Mouse (Mus musculus): ENCODE results near the gene Aldh1a1. TPM values are rescaled to one million over a fixed set of nuclear protein-coding genes. Genes with fewer than 3 reads are reported as not detected.
"Not testable (repeated sequence)": the region's sequence is repeated elsewhere in the genome, so short reads cannot be mapped to it uniquely, and the experiment has no call there.

Gene Aldh1a1
- polyA plus RNA-seq, 1 experiment from 2014 or later, result 2.8 TPM

DNA sequence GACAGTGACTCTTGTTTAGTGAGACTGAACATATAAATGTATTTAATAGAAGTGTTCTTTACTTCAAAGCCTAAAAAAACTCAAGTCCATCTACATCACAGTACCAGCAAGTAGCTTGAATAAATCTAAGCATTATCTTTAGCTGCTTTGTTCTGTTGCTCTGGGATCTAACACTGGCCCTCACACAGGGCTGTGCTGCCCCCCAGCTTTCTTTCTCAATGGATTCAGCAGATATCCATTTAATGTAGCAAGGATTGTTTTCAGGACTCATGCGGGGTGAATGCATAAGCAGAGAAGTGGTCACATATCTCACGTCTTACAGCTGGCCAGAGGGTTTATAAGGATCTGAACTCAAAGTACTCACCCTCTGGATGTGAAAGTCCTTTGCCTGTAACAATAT lies 129.9 kb downstream of the Aldh1a1 start:
- no peaks in the 10 kb centered on the region for H3K36me3 ChIP-seq (ENCODE audit: control insufficient read depth, insufficient read depth, low read length)
- ATAC-seq (ENCODE audit: insufficient number of reproducible peaks, insufficient read depth, low FRiP score, low read depth), result no peak
- no peak overlapping the region for H3K27ac ChIP-seq (replicated peaks in 1 of 2; ENCODE audit: control insufficient read depth in 1 of 2, insufficient read depth in 1 of 2, low read depth in 2 of 2, low read length in 2 of 2)
- H3K9ac ChIP-seq (ENCODE audit: low read length), result no peak overlapping the region
- H3K9me3 ChIP-seq (ENCODE audit: control insufficient read depth, low read length), result no peaks in the 10 kb centered on the region
- H3K4me1 ChIP-seq (ENCODE audit: control insufficient read depth in 2 of 2, insufficient read depth in 2 of 2, low read length in 2 of 2), result no peaks in the 10 kb centered on the region
- H3K27me3 ChIP-seq (ENCODE audit: control insufficient read depth, insufficient read depth, low read length), result no peaks in the 10 kb centered on the region
- H3K4me3 ChIP-seq (ENCODE audit: control insufficient read depth in 1 of 2, insufficient read depth in 1 of 2, low read depth in 1 of 2, low read length in 2 of 2), result no peak overlapping the region
- no peak overlapping the region for H3K4me2 ChIP-seq (ENCODE audit: low read length)
- 70% methylated on average over 2 of the region's 2 CpGs for WGBS

GRCm38 (mm10) chr19:20623416-20623815 lies 130.9 kb downstream of the Aldh1a1 start:
- H3K4me2 ChIP-seq (ENCODE audit: low read length), result no peak overlapping the region
- no peak overlapping the region for H3K9ac ChIP-seq (ENCODE audit: low read length)
- no peaks in the 10 kb centered on the region for H3K36me3 ChIP-seq (ENCODE audit: control insufficient read depth, insufficient read depth, low read length)
- no peak for ATAC-seq (ENCODE audit: insufficient number of reproducible peaks, insufficient read depth, low FRiP score, low read depth)
- no peak overlapping the region for H3K4me3 ChIP-seq (ENCODE audit: control insufficient read depth in 1 of 2, insufficient read depth in 1 of 2, low read depth in 1 of 2, low read length in 2 of 2)
- no peak overlapping the region for H3K27ac ChIP-seq (replicated peaks in 1 of 2; ENCODE audit: control insufficient read depth in 1 of 2, insufficient read depth in 1 of 2, low read depth in 2 of 2, low read length in 2 of 2)
- no peaks in the 10 kb centered on the region for H3K27me3 ChIP-seq (ENCODE audit: control insufficient read depth, insufficient read depth, low read length)
- 69% methylated on average over 10 of the region's 10 CpGs for WGBS
- H3K4me1 ChIP-seq (ENCODE audit: control insufficient read depth in 2 of 2, insufficient read depth in 2 of 2, low read length in 2 of 2), result no peaks in the 10 kb centered on the region
- H3K9me3 ChIP-seq (ENCODE audit: control insufficient read depth, low read length), result no peaks in the 10 kb centered on the region

- no peaks in the 10 kb centered on the region for H3K27me3 ChIP-seq (ENCODE audit: control insufficient read depth, insufficient read depth, low read length)
- H3K9ac ChIP-seq (ENCODE audit: low read length), result no peak overlapping the region
- no peak overlapping the region for H3K4me2 ChIP-seq (ENCODE audit: low read length)
- no peaks in the 10 kb centered on the region for H3K4me1 ChIP-seq (ENCODE audit: control insufficient read depth in 2 of 2, insufficient read depth in 2 of 2, low read length in 2 of 2)
- H3K4me3 ChIP-seq (ENCODE audit: control insufficient read depth in 1 of 2, insufficient read depth in 1 of 2, low read depth in 1 of 2, low read length in 2 of 2), result no peak overlapping the region
- ATAC-seq (ENCODE audit: insufficient number of reproducible peaks, insufficient read depth, low FRiP score, low read depth), result no peak
- H3K9me3 ChIP-seq (ENCODE audit: control insufficient read depth, low read length), result no peaks in the 10 kb centered on the region
- 55% methylated on average over 1 of the region's 1 CpGs for WGBS
- H3K27ac ChIP-seq (replicated peaks in 1 of 2; ENCODE audit: control insufficient read depth in 1 of 2, insufficient read depth in 1 of 2, low read depth in 2 of 2, low read length in 2 of 2), result no peak overlapping the region
- H3K36me3 ChIP-seq (ENCODE audit: control insufficient read depth, insufficient read depth, low read length), result no peaks in the 10 kb centered on the region
Observed at GRCm38 (mm10) chr19:20631020-20631419, 138.5 kb downstream of the Aldh1a1 start.

- WGBS, result 67% methylated on average over 12 of the region's 12 CpGs
- Histone ChIP-seq H3K36me3 (ENCODE audit: control insufficient read depth, insufficient read depth, low read length) (no peaks in the 10 kb centered on the region), H3K4me3 (ENCODE audit: control insufficient read depth in 1 of 2, insufficient read depth in 1 of 2, low read depth in 1 of 2, low read length in 2 of 2) (no peak overlapping the region), H3K27ac (replicated peaks in 1 of 2; ENCODE audit: control insufficient read depth in 1 of 2, insufficient read depth in 1 of 2, low read depth in 2 of 2, low read length in 2 of 2) (no peak overlapping the region), H3K9ac (ENCODE audit: low read length) (no peak overlapping the region), H3K9me3 (ENCODE audit: control insufficient read depth, low read length) (no peaks in the 10 kb centered on the region), H3K27me3 (ENCODE audit: control insufficient read depth, insufficient read depth, low read length) (no peaks in the 10 kb centered on the region), H3K4me1 (ENCODE audit: control insufficient read depth in 2 of 2, insufficient read depth in 2 of 2, low read length in 2 of 2) (no peaks in the 10 kb centered on the region), H3K4me2 (ENCODE audit: low read length) (no peak overlapping the region)
- no peak for ATAC-seq (ENCODE audit: insufficient number of reproducible peaks, insufficient read depth, low FRiP score, low read depth)
Observed at GRCm38 (mm10) chr19:20633876-20634691, 141.6 kb downstream of the Aldh1a1 start.

- ATAC-seq (ENCODE audit: insufficient number of reproducible peaks, insufficient read depth, low FRiP score, low read depth), result no peak
- WGBS, result 64% methylated on average over 3 of the region's 3 CpGs
Observed at GRCm38 (mm10) chr19:20644346-20644745, 151.8 kb downstream of the Aldh1a1 start.

DNA sequence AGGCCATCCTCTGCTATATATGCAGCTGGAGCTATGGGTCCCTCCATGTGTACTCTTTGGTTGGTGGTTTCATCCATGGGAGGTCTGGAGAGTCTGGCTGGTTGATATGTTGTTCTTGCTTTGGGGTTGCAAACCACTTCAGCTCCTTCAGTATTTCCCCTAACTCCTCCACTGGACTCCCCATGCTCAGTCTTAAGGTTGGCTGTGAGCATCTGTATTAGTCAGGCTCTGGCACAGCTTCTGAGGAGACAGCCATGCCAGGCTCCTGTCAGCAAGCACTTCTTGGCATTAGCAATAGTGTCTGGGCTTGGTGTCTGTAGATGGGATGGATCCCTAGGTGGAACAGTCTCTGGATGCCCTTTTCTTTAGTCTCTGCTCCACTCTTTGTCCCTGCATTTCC lies 155.0 kb downstream of the Aldh1a1 start:
- H3K9me3 ChIP-seq (ENCODE audit: control insufficient read depth, low read length); H3K4me2 ChIP-seq (ENCODE audit: low read length); H3K27ac ChIP-seq (replicated peaks in 1 of 2; ENCODE audit: control insufficient read depth in 1 of 2, insufficient read depth in 1 of 2, low read depth in 2 of 2, low read length in 2 of 2); ATAC-seq (ENCODE audit: insufficient number of reproducible peaks, insufficient read depth, low FRiP score, low read depth); H3K27me3 ChIP-seq (ENCODE audit: control insufficient read depth, insufficient read depth, low read length); H3K4me1 ChIP-seq (ENCODE audit: control insufficient read depth in 2 of 2, insufficient read depth in 2 of 2, low read length in 2 of 2); H3K4me3 ChIP-seq (ENCODE audit: control insufficient read depth in 1 of 2, insufficient read depth in 1 of 2, low read depth in 1 of 2, low read length in 2 of 2); H3K36me3 ChIP-seq (ENCODE audit: control insufficient read depth, insufficient read depth, low read length); H3K9ac ChIP-seq (ENCODE audit: low read length): not testable (repeated sequence)

More at GRCm38 (mm10) chr19:20644346-20644745, 151.8 kb downstream of the Aldh1a1 start:
- Histone ChIP-seq H3K4me3 (ENCODE audit: control insufficient read depth in 1 of 2, insufficient read depth in 1 of 2, low read depth in 1 of 2, low read length in 2 of 2) (no peak overlapping the region), H3K27me3 (ENCODE audit: control insufficient read depth, insufficient read depth, low read length) (no peaks in the 10 kb centered on the region), H3K4me2 (ENCODE audit: low read length) (no peak overlapping the region), H3K27ac (replicated peaks in 1 of 2; ENCODE audit: control insufficient read depth in 1 of 2, insufficient read depth in 1 of 2, low read depth in 2 of 2, low read length in 2 of 2) (no peak overlapping the region), H3K4me1 (ENCODE audit: control insufficient read depth in 2 of 2, insufficient read depth in 2 of 2, low read length in 2 of 2) (no peaks in the 10 kb centered on the region), H3K9me3 (ENCODE audit: control insufficient read depth, low read length) (no peaks in the 10 kb centered on the region), H3K9ac (ENCODE audit: low read length) (no peak overlapping the region), H3K36me3 (ENCODE audit: control insufficient read depth, insufficient read depth, low read length) (no peaks in the 10 kb centered on the region)

- Histone ChIP-seq H3K9ac (ENCODE audit: low read length) (no peak overlapping the region), H3K9me3 (ENCODE audit: control insufficient read depth, low read length) (no peaks in the 10 kb centered on the region), H3K4me1 (ENCODE audit: control insufficient read depth in 2 of 2, insufficient read depth in 2 of 2, low read length in 2 of 2) (no peaks in the 10 kb centered on the region), H3K27me3 (ENCODE audit: control insufficient read depth, insufficient read depth, low read length) (no peaks in the 10 kb centered on the region), H3K4me2 (ENCODE audit: low read length) (no peak overlapping the region), H3K4me3 (ENCODE audit: control insufficient read depth in 1 of 2, insufficient read depth in 1 of 2, low read depth in 1 of 2, low read length in 2 of 2) (no peak overlapping the region), H3K36me3 (ENCODE audit: control insufficient read depth, insufficient read depth, low read length) (no peaks in the 10 kb centered on the region), H3K27ac (replicated peaks in 1 of 2; ENCODE audit: control insufficient read depth in 1 of 2, insufficient read depth in 1 of 2, low read depth in 2 of 2, low read length in 2 of 2) (no peak overlapping the region)
- 48% methylated on average over 2 of the region's 2 CpGs for WGBS
- ATAC-seq (ENCODE audit: insufficient number of reproducible peaks, insufficient read depth, low FRiP score, low read depth), result no peak
Observed at GRCm38 (mm10) chr19:20650008-20650407, 157.5 kb downstream of the Aldh1a1 start.

Data from heart, embryonic 14.5 days (tissue).